Mouse (Mus musculus) liver, postnatal 0 days (tissue): Measurements from ENCODE around the gene Ncoa1. TPM values are rescaled to one million over a fixed set of nuclear protein-coding genes. Genes with fewer than 3 reads are reported as not detected.

Source experiments
- ATAC-seq: fragments of 200-750 bp; cut with Nextera tagmentation; 2 replicates; pipeline ENCODE4 v1.8.0; 2017; ENCODE audit warnings: mild to moderate bottlenecking, moderate library complexity
- DNase-seq: peaks from one replicate; pipeline ENCODE4 v3.0.0-alpha.2; 2016
- H3K27ac ChIP-seq: fragments of 300-500 bp; sonication (generic); 2 replicates; pipeline ENCODE4 v1.5.1; 2014; ENCODE audit warnings: antibody characterized with exemption, moderate library complexity, mild to moderate bottlenecking, low read depth
- H3K27me3 ChIP-seq: fragments of 300-500 bp; sonication (generic); 2 replicates; pipeline ENCODE4 v1.6.1; 2014; ENCODE audit warnings: low read length, control low read depth, mixed read lengths; ENCODE audit not compliant: insufficient read depth
- H3K36me3 ChIP-seq: fragments of 300-500 bp; sonication (generic); replicated peaks from 2 replicates; pipeline ENCODE4 v1.6.1; 2014; ENCODE audit warnings: mild to moderate bottlenecking, control low read depth, low read length, moderate library complexity, mixed read lengths; ENCODE audit not compliant: insufficient read depth
- H3K4me1 ChIP-seq: fragments of 300-500 bp; sonication (generic); 2 replicates; pipeline ENCODE4 v1.6.1; 2014; ENCODE audit warnings: antibody characterized with exemption, mild to moderate bottlenecking, control low read depth; ENCODE audit not compliant: insufficient read depth
- H3K4me2 ChIP-seq: fragments of 300-500 bp; sonication (generic); 2 replicates; pipeline ENCODE4 v1.6.1; 2014; ENCODE audit warnings: low read depth, mild to moderate bottlenecking, low read length, moderate library complexity, mixed read lengths
- H3K4me3 ChIP-seq: fragments of 300-500 bp; sonication (generic); 2 replicates; pipeline ENCODE4 v1.5.1; 2014; ENCODE audit warnings: low read depth, low read length
- H3K9ac ChIP-seq: fragments of 300-500 bp; sonication (generic); replicated peaks from 2 replicates; pipeline ENCODE4 v1.6.1; 2014; ENCODE audit warnings: mild to moderate bottlenecking, moderate library complexity
- H3K9me3 ChIP-seq: fragments of 300-500 bp; sonication (generic); 2 replicates; pipeline ENCODE4 v1.6.1; 2016; ENCODE audit warnings: mild to moderate bottlenecking, control low read depth, low read length, mixed read lengths
- CTCF ChIP-seq: sonication (generic); IDR thresholded peaks from 2 replicates; pipeline ENCODE4 v1.5.1; 2016; ENCODE audit warnings: antibody characterized with exemption, low read depth
- EP300 ChIP-seq: IDR thresholded peaks from 2 replicates; pipeline ENCODE4 v1.6.1; 2016; ENCODE audit warnings: antibody characterized with exemption, low read depth, mild to moderate bottlenecking
- WGBS: fragments of 180-500 bp; shearing (Covaris S2); extraction: QIAGEN DNeasy Blood & Tissue Kit; methylation state at CpG from one replicate; pipeline ENCODE4 v1.1.7; 2014; ENCODE audit not compliant: insufficient replicate concordance; 5-methylcytosine and 5-hydroxymethylcytosine counted together
- polyA plus RNA-seq: library from polyadenylated mRNA; unstranded; fragments of >200 nt; fragmentation: Nextera tagmentation; extraction: Ambion mirVana; gene quantifications from 2 replicates; pipeline ENCODE4 v1.2.1, GENCODE M21; 2015

Ncoa1 gene
- polyA plus RNA-seq, 1 experiment from 2014 or later: 2.2 TPM

- no peaks in the 10 kb centered on the region for H3K9me3 ChIP-seq
- no peaks in the 10 kb centered on the region for H3K36me3 ChIP-seq
Observed at GRCm38 (mm10) chr12:4396221-4396620, 80.8 kb downstream of the Ncoa1 start.

DNA sequence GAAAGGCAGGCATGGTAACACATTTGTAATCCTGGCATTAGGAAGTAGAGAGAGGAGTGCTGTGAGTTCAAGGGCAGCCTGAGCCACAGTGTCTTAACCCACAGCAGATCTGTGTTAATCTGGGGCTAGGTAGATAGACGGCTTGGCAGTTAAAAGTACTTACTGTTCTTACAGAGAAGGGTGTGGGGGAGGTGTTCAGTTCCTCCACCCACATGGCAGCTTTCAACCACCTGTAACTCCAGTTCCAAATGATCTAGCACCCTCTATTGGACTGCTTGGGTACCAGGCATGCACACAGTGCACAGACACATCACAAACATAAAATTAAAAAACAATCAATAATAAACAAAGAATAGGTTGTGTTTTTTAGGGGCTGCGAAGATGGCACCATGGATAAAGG is 84.4 kb downstream of the Ncoa1 start:
- 60% methylated on average over 2 of the region's 2 CpGs for WGBS
- Histone ChIP-seq H3K27ac (no peak overlapping the region), H3K4me2 (no peak overlapping the region), H3K9me3 (no peaks in the 10 kb centered on the region), H3K36me3 (no peaks in the 10 kb centered on the region), H3K9ac (no peak overlapping the region), H3K27me3 (no peaks in the 10 kb centered on the region), H3K4me3 (no peak overlapping the region), H3K4me1 (0 out of 2 replicates have a peak, but pooled peaks cover 2% of the 10 kb centered on the region)
- DNase-seq: no peak
- TF ChIP-seq CTCF (peak; percentile 34; the same call in 1 of the 2 replicates), EP300 (no peak)
- no peak for ATAC-seq

More at GRCm38 (mm10) chr12:4396221-4396620, 80.8 kb downstream of the Ncoa1 start:
- Histone ChIP-seq H3K4me2 (no peak overlapping the region), H3K4me1 (0 out of 2 replicates have a peak, but pooled peaks cover 2% of the 10 kb centered on the region), H3K27ac (no peak overlapping the region), H3K9ac (no peak overlapping the region), H3K4me3 (no peak overlapping the region), H3K27me3 (no peaks in the 10 kb centered on the region)
- WGBS: 68% methylated on average over 7 of the region's 7 CpGs
- DNase-seq (no peak), ATAC-seq (no peak)
- TF ChIP-seq CTCF: no peak
- TF ChIP-seq EP300: no peak

GRCm38 (mm10) chr12:4392074-4392473 is 84.9 kb downstream of the Ncoa1 start:
- no peaks in the 10 kb centered on the region for H3K27me3 ChIP-seq
- DNase-seq (no peak), ATAC-seq (no peak)
- no peaks in the 10 kb centered on the region for H3K9me3 ChIP-seq
- 0 out of 2 replicates have a peak, but pooled peaks cover 2% of the 10 kb centered on the region for H3K4me1 ChIP-seq
- H3K4me3 ChIP-seq: no peak overlapping the region
- no peak for TF ChIP-seq EP300
- TF ChIP-seq CTCF: no peak
- 63% methylated on average over 3 of the region's 3 CpGs for WGBS
- no peak overlapping the region for H3K27ac ChIP-seq
- no peak overlapping the region for H3K9ac ChIP-seq
- H3K4me2 ChIP-seq: no peak overlapping the region
- no peaks in the 10 kb centered on the region for H3K36me3 ChIP-seq

DNA sequence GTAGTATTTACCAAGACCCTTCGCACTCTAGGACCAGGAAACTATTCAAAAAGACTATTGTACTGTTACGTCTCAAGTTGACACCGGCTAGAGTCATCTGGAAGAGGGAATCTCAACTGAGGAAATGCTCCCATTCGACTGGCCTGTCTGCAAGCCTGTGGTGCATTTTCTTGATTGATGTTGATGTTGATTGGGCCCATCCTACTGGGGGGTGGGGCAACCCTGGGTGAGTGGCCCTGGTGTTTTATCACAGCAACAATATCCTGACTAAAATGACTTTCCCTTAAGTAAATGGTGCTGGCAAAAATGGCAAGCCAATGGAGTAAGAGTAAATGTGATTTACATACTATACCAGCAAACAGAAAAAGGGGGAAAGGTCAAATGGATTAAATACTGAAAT is 85.7 kb downstream of the Ncoa1 start:
- H3K9me3 ChIP-seq: no peaks in the 10 kb centered on the region
- H3K4me3 ChIP-seq: no peak overlapping the region
- H3K4me1 ChIP-seq: 0 out of 2 replicates have a peak, but pooled peaks cover 2% of the 10 kb centered on the region
- H3K4me2 ChIP-seq: no peak overlapping the region
- H3K27me3 ChIP-seq: no peaks in the 10 kb centered on the region
- 61% methylated on average over 4 of the region's 4 CpGs for WGBS
- no peak overlapping the region for H3K27ac ChIP-seq
- no peak overlapping the region for H3K9ac ChIP-seq
- no peaks in the 10 kb centered on the region for H3K36me3 ChIP-seq
- TF ChIP-seq EP300: no peak
- no peak for TF ChIP-seq CTCF
- no peak for ATAC-seq
- DNase-seq: no peak

DNA sequence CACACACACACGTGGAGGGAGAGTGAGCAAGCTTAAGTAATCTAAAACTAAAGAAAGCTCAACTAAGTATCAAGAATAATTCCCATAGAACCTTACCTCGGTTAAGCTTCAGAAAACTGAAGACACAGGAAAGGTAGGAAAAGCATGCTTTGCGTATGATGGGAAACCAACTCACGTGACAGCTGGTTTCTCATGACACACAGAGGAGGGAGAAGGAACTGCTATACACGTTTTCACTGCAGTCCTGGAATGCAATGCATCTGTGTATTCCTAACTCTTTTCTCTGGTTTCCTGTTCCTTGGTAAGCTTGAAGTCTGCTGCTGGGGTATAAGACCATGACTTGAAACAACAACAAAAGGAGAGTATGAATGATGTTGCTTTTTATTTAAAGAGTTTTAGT is 86.3 kb downstream of the Ncoa1 start:
- H3K4me2 ChIP-seq: no peak overlapping the region
- H3K27me3 ChIP-seq: no peaks in the 10 kb centered on the region
- no peaks in the 10 kb centered on the region for H3K36me3 ChIP-seq
- DNase-seq (no peak), ATAC-seq (no peak)
- H3K4me1 ChIP-seq: peaks cover 5% of the 10 kb centered on the region; the same call in 1 of the 2 replicates
- H3K27ac ChIP-seq: no peak overlapping the region
- no peak overlapping the region for H3K4me3 ChIP-seq
- no peak for TF ChIP-seq EP300
- TF ChIP-seq CTCF: no peak
- H3K9me3 ChIP-seq: no peaks in the 10 kb centered on the region
- no peak overlapping the region for H3K9ac ChIP-seq
- WGBS: 62% methylated on average over 5 of the region's 5 CpGs

DNA sequence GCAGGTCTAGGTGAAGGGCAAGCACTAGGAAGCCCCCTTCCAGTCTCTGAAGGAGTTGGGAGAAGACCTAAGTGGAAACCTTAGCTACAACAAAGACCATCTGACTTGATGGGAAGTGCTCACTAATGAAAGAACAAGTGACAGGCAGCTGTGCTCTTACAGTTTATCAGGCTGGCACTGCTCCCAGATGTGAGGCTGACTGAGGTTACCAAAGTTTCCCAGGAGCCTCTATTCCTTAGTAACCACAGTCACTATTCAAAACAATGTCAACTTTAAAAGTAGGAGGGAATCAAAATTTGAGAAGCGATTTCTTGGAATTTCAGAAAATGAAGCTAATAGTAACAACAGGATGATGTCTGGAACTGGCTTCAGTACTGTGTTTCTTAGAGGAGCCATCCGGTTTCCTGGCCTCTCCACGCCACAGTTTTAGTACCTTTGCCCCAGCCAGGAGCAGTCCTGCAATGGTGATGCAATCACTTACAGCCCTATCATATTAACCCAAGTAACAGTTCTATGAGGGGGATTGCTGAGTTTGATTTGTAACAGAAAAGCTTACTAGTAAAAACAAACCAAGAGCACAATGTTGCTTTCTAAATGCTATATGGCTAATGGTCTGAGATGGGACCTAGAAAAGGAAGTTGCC is 90.8 kb downstream of the Ncoa1 start:
- WGBS: 62% methylated on average over 3 of the region's 3 CpGs
- DNase-seq (peak; percentile 45), ATAC-seq (peak; percentile 94)
- Histone ChIP-seq H3K27ac (peak overlapping the region; percentile 59), H3K27me3 (no peaks in the 10 kb centered on the region), H3K9me3 (no peaks in the 10 kb centered on the region), H3K4me1 (peaks cover 4% of the 10 kb centered on the region; the same call in 1 of the 2 replicates), H3K4me2 (0 out of 2 replicates have a peak overlapping the region, but pooled peaks have one; percentile 1), H3K36me3 (no peaks in the 10 kb centered on the region), H3K4me3 (no peak overlapping the region), H3K9ac (no peak overlapping the region)
- TF ChIP-seq CTCF (no peak), EP300 (no peak)
